Mouse (Mus musculus) layer of hippocampus, postnatal 25 days (tissue): ENCODE results near the gene Ibsp. TPM values are rescaled to one million over a fixed set of nuclear protein-coding genes. Genes with fewer than 3 reads are reported as not detected.
A peak's percentile ranks its signal among the peaks of the same experiment; 100 is the strongest.

ENCODE experiments used
- DNase-seq, 2 experiments: peaks; one replicate each; pipeline ENCODE4 v3.0.0; 2022; ENCODE audit warnings: mixed read lengths in 2 of 2, low spot score in 1 of 2; ENCODE audit errors: extremely low spot score in 1 of 2
- total RNA-seq, 2 experiments: library from RNA; stranded (reverse); gene quantifications; 2 replicates each; pipeline ENCODE4 v1.2.3; 2021

Gene Ibsp
- total RNA-seq = under 1 TPM; 0.16 to 0.30 TPM

GRCm38 (mm10) chr5:104298994-104299393, at the start of gene Ibsp:
TSS of gene Ibsp (plus strand) at chr5:104299171.
- peak in 1 of 2 experiments; percentile 2 for DNase-seq

GRCm38 (mm10) chr5:104251811-104252210, 47.2 kb upstream of the Ibsp start:
- DNase-seq = no peak

GRCm38 (mm10) chr5:104256585-104256984, 42.4 kb upstream of the Ibsp start:
- no peak for DNase-seq

GRCm38 (mm10) chr5:104261908-104262461, 37.0 kb upstream of the Ibsp start:
- no peak for DNase-seq

- DNase-seq = no peak
Observed at GRCm38 (mm10) chr5:104263014-104263776, 35.8 kb upstream of the Ibsp start.

- DNase-seq = no peak
Observed at GRCm38 (mm10) chr5:104294201-104294600, 4.8 kb upstream of the Ibsp start.

GRCm38 (mm10) chr5:104314073-104314472, 15.1 kb downstream of the Ibsp start:
- DNase-seq = no peak

- no peak for DNase-seq
Observed at GRCm38 (mm10) chr5:104325029-104325428, 26.1 kb downstream of the Ibsp start, which contains the start of gene Mepe. TSS of gene Mepe (plus strand) at chr5:104325329.

GRCm38 (mm10) chr5:104326884-104327283, 27.9 kb downstream of the Ibsp start:
- DNase-seq = no peak

GRCm38 (mm10) chr5:104327389-104327788, 28.4 kb downstream of the Ibsp start:
- DNase-seq = no peak

GRCm38 (mm10) chr5:104327876-104328275, 28.9 kb downstream of the Ibsp start:
- DNase-seq = no peak

GRCm38 (mm10) chr5:104328317-104328850, 29.4 kb downstream of the Ibsp start:
- DNase-seq = no peak

GRCm38 (mm10) chr5:104329381-104329780, 30.4 kb downstream of the Ibsp start:
- no peak for DNase-seq

GRCm38 (mm10) chr5:104330088-104330487, 31.1 kb downstream of the Ibsp start:
- DNase-seq = no peak

- no peak for DNase-seq
Observed at GRCm38 (mm10) chr5:104332296-104332695, 33.3 kb downstream of the Ibsp start.

- peak; percentile 34 to 76 for DNase-seq
Observed at GRCm38 (mm10) chr5:104333231-104333640, 34.3 kb downstream of the Ibsp start.

- no peak for DNase-seq
Observed at GRCm38 (mm10) chr5:104333643-104334042, 34.7 kb downstream of the Ibsp start.

GRCm38 (mm10) chr5:104334516-104334915, 35.5 kb downstream of the Ibsp start:
- no peak for DNase-seq

- DNase-seq = no peak
Observed at GRCm38 (mm10) chr5:104335962-104336361, 37.0 kb downstream of the Ibsp start.

- DNase-seq = no peak
Observed at GRCm38 (mm10) chr5:104337491-104337890, 38.5 kb downstream of the Ibsp start.

- no peak for DNase-seq
Observed at GRCm38 (mm10) chr5:104339009-104339408, 40.0 kb downstream of the Ibsp start.
